Mouse (Mus musculus) heart, adult 2 months (tissue): ENCODE measurements around the gene Nemf.
A peak's percentile ranks its signal among the peaks of the same experiment; 100 is the strongest.

Experiments
- CTCF ChIP-seq: fragments of 200-600 bp; IDR thresholded peaks from 2 replicates; pipeline ENCODE4 v1.8.1; 2022; ENCODE audit warnings: antibody characterized with exemption, mild to moderate bottlenecking, moderate library complexity
- EP300 ChIP-seq: fragments of 200-500 bp; IDR thresholded peaks from 2 replicates; pipeline ENCODE4 v1.6.1; 2011; ENCODE audit warnings: low read depth, low read length, control low read depth; ENCODE audit not compliant: insufficient read depth
- POLR2A ChIP-seq: fragments of 200-500 bp; IDR thresholded peaks from 2 replicates; pipeline ENCODE4 v1.6.1; 2011; ENCODE audit warnings: mild to moderate bottlenecking, low read depth, low read length, control low read depth; ENCODE audit not compliant: insufficient read depth

DNA sequence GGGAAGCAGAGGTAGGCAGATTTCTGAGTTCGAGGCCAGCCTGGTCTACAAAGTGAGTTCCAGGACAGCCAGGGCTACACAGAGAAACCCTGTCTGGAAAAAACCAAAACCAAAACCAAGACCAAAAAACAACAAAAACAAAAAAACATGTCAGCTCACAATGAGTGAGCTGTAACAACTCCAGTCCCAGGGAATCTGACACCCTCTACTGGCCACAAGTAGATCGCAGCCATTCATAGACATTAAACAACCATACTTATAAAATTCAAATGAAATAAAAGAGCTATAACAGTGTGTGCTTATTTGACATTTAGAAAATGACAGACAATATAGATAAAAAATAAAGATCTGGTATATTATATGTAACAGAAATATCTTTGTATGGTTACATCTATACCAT, 23.4 kb downstream of the Nemf start:
- TF ChIP-seq CTCF (peak; percentile 75), EP300 (no peak), POLR2A (no peak)
